Mouse (Mus musculus): ENCODE measurements around the gene Mtmr11.
"Not testable (repeated sequence)": the region's sequence is repeated elsewhere in the genome, so short reads cannot be mapped to it uniquely, and the experiment has no call there.

DNA sequence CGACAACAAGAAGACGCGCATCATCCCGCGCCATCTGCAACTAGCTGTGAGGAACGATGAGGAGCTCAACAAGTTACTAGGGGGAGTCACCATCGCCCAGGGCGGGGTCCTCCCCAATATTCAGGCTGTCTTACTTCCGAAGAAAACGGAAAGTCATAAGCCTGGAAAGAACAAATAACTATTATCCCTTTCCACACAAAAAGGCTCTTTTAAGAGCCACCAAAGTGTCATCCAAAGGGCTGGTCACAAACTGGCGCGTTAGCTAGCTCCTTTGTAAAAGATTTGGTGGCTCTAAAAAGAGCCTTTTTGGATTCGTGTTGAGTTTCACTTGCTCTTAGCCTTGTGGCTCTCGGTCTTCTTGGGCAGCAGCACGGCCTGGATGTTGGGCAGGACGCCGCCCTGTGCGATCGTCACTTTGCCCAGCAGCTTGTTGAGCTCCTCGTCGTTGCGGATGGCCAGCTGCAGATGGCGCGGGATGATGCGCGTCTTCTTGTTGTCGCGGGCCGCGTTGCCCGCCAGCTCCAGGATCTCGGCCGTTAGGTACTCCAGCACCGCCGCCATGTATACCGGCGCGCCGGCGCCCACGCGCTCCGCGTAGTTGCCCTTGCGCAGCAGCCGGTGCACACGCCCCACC lies 58.4 kb downstream of the Mtmr11 start:
- not testable (repeated sequence) for TF ChIP-seq CTCF, EP300 (IDR thresholded peaks at IDR 0.05; ENCODE audit: low read depth)

All from heart, postnatal 0 days (tissue).